Comparison of ENCODE assay signal across 8 mouse cellular contexts in the genomic region with DNA sequence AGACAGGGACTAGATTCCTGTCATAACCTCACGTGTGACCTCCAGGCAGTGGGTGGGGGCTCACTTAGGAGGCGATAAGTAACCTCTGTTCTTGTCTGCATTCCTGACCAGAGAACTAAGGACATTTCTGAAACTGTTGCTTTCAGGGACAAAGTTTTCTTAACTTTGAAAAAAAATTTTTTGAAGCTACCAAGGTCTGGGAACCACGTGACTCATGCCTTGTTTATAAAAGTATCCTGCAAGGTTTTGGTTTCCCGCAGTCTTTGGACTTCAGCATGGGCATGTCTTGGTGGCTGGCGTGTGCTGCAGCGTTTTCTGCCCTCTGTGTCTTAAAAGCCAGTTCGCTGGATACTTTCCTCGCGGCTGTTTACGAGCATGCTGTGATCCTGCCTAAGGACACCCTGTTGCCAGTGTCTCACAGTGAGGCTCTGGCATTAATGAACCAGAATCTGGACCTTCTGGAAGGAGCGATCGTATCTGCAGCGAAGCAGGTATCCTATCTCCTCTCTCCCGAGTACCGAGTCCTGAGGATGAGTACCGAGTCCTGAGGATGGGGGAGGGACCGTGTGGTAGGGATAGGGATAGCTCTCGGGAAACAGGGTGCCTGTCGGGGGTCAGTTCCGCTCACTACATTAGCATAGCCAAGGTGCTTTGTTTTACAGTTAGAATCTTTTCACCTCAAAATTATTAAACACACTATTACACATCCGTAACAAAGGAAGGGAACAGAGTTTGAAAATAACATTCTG. TPM values are rescaled to one million over a fixed set of nuclear protein-coding genes. Genes with fewer than 3 reads are reported as not detected.
A peak's percentile ranks its signal among the peaks of the same experiment; 100 is the strongest.
DNase-seq lines count a peak whose midpoint lies in the region; ATAC-seq and TF ChIP-seq lines count a peak whose summit lies in the region.

A gene (plus strand): TSS at position 88 of the 749 bp plus-strand sequence.

- 22% methylated on average over 21 of the region's 21 CpGs for WGBS in lung, adult 2 months
- 30% methylated on average over 21 of the region's 21 CpGs for WGBS in kidney, embryonic 14.5 days

- no peak for TF ChIP-seq CTCF in lung, adult 2 months (IDR thresholded peaks at IDR 0.05; ENCODE audit: insufficient read depth, low read length)

- peak within 1 kb of the TSS; percentile 52 for H3K4me3 ChIP-seq in lung, adult 2 months (replicated peaks; ENCODE audit: extremely low read depth, low read depth, low read length)
- H3K4me3 ChIP-seq in kidney, embryonic 14.5 days (ENCODE audit: low read length) = peak within 1 kb of the TSS; percentile 24

- no peaks in the 10 kb centered on the region for H3K27me3 ChIP-seq in kidney, embryonic 14.5 days (ENCODE audit: control insufficient read depth, insufficient read depth, low read length)

- ATAC-seq in kidney, embryonic 14.5 days (ENCODE audit: low FRiP score, low TSS enrichment) = no peak

- peak; percentile 20 for DNase-seq in lung, adult 2 months
- no peak for DNase-seq in lung, postnatal 4 days
- peak; percentile 29 for DNase-seq in fibroblast of lung, adult 2 months (ENCODE audit: low read depth)
- DNase-seq in mesoderm, embryonic 11.5 days (ENCODE audit: low read depth, low spot score) = peak; percentile 23
- DNase-seq in thymus, postnatal 14 days = no peak
- no peak for DNase-seq in right cerebral cortex, postnatal 36 days (ENCODE audit: low spot score in 2 of 2)
- DNase-seq in gastrocnemius, postnatal 4 days (ENCODE audit: low spot score in 2 of 2) = no peak

- H3K9ac ChIP-seq in kidney, embryonic 14.5 days (ENCODE audit: low read depth, low read length) = peak within 1 kb of the TSS; percentile 40; the same call in 1 of the 2 replicates

- no peak for TF ChIP-seq POLR2A in lung, adult 2 months (IDR thresholded peaks at IDR 0.05; ENCODE audit: borderline replicate concordance, extremely low read depth, low read depth, low read length)

- peak within 1 kb of the TSS; percentile 50 for H3K4me2 ChIP-seq in kidney, embryonic 14.5 days (replicated peaks; ENCODE audit: low read depth, low read length)

- no peak within 1 kb of the TSS for H3K27ac ChIP-seq in kidney, embryonic 14.5 days (ENCODE audit: low read depth, low read length)

- H3K9me3 ChIP-seq in kidney, embryonic 14.5 days (ENCODE audit: control insufficient read depth, low read length) = no peaks in the 10 kb centered on the region

- H3K4me1 ChIP-seq in lung, adult 2 months (ENCODE audit: control insufficient read depth, insufficient read depth, low read length) = no peaks in the 10 kb centered on the region
- H3K4me1 ChIP-seq in kidney, embryonic 14.5 days (ENCODE audit: control insufficient read depth, insufficient read depth, low read length) = no peaks in the 10 kb centered on the region

- no peaks in the 10 kb centered on the region for H3K36me3 ChIP-seq in kidney, embryonic 14.5 days (ENCODE audit: control insufficient read depth, insufficient read depth, low read length)

RNA-seq across cellular contexts. Expression of the gene that starts here (rescaled TPM):
- polyA plus RNA-seq in lung, adult 2 months (2012; rRNA removed) = 12.0 and 18.9 TPM in 2 replicates
- 0.74 and 0.79 TPM in 2 replicates for polyA plus RNA-seq in kidney, embryonic 14.5 days (2014; fragmentation: Nextera tagmentation; extraction: Ambion mirVana)
- under 1 TPM; 0.15 to 0.41 TPM for total RNA-seq in gastrocnemius, postnatal 4 days (2021)

Comparison
In these comparisons a context has a peak if more than half of its experiments do, and no peak if none do; other contexts are left out.
1. DNase-seq: peak in lung, adult 2 months (single experiment), fibroblast of lung, adult 2 months (single experiment) and mesoderm, embryonic 11.5 days (single experiment); none in lung, postnatal 4 days (0 of 2), thymus, postnatal 14 days (single experiment), right cerebral cortex, postnatal 36 days (0 of 2) and gastrocnemius, postnatal 4 days (0 of 2).